Mouse (Mus musculus) left cerebral cortex, postnatal 25 days (tissue): ENCODE results near the gene Frmd4a. TPM values are rescaled to one million over a fixed set of nuclear protein-coding genes. Genes with fewer than 3 reads are reported as not detected.
A peak's percentile ranks its signal among the peaks of the same experiment; 100 is the strongest.

Experiments
- DNase-seq, 2 experiments: peaks; one replicate each; pipeline ENCODE4 v3.0.0; 2022; ENCODE audit warnings: low spot score in 2 of 2, mixed read lengths in 1 of 2
- intact Hi-C: fragments of 180-260 bp; cut with DNase I; formaldehyde crosslinking; loops from one replicate; pipeline ENCODE4 v1.15.1; 2025
- total RNA-seq, 2 experiments: library from RNA; stranded (reverse); gene quantifications; 2 replicates each; pipeline ENCODE4 v1.2.3; 2021

Gene Frmd4a
- total RNA-seq, 2 experiments from 2014 or later: 59.3 to 71.4 TPM

GRCm38 (mm10) chr2:4119678-4120458 lies 102.4 kb downstream of the Frmd4a start:
- no peak for DNase-seq
- intact Hi-C loops: loop anchor here (10.0 kb wide), 1 partner anchor 305 kb away; no protein-coding TSS in a partner anchor

GRCm38 (mm10) chr2:4131216-4131615 lies 113.7 kb downstream of the Frmd4a start:
- intact Hi-C loops: no loop called here
- no peak for DNase-seq

- peak in 1 of 2 experiments; percentile 37 for DNase-seq
- intact Hi-C loops: no loop called here
These were observed 120.0 kb downstream of the Frmd4a start for GRCm38 (mm10) chr2:4137493-4137892.

GRCm38 (mm10) chr2:4142221-4142950 lies 124.9 kb downstream of the Frmd4a start:
- intact Hi-C loops: no loop called here
- no peak for DNase-seq

GRCm38 (mm10) chr2:4144424-4144823 lies 126.9 kb downstream of the Frmd4a start:
- DNase-seq: no peak
- intact Hi-C loops: no loop called here

GRCm38 (mm10) chr2:4152521-4153040 lies 135.1 kb downstream of the Frmd4a start:
- intact Hi-C loops: loop anchor here (5.0 kb wide), 2 partner anchors 90 to 115 kb away; no protein-coding TSS in a partner anchor

GRCm38 (mm10) chr2:4153131-4153631 lies 135.7 kb downstream of the Frmd4a start:
- DNase-seq: peak; percentile 50 to 73
- intact Hi-C loops: loop anchor here (5.0 kb wide), 2 partner anchors 91 to 116 kb away; no protein-coding TSS in a partner anchor

More at GRCm38 (mm10) chr2:4152521-4153040, 135.1 kb downstream of the Frmd4a start:
- DNase-seq: peak; percentile 22 to 28

GRCm38 (mm10) chr2:4154036-4154653 lies 136.6 kb downstream of the Frmd4a start:
- intact Hi-C loops: loop anchor here (5.0 kb wide), 2 partner anchors 92 to 117 kb away; no protein-coding TSS in a partner anchor
- DNase-seq: no peak

GRCm38 (mm10) chr2:4154654-4155047 lies 137.1 kb downstream of the Frmd4a start:
- no peak for DNase-seq
- intact Hi-C loops: loop anchor here (5.0 kb wide), 2 partner anchors 92 to 117 kb away; no protein-coding TSS in a partner anchor

- intact Hi-C loops: no loop called here
- no peak for DNase-seq
These were observed 137.9 kb downstream of the Frmd4a start for GRCm38 (mm10) chr2:4155406-4155805.

- intact Hi-C loops: no loop called here
- no peak for DNase-seq
These were observed 139.0 kb downstream of the Frmd4a start for GRCm38 (mm10) chr2:4156511-4156910.

GRCm38 (mm10) chr2:4157396-4157795 lies 139.9 kb downstream of the Frmd4a start:
- DNase-seq: no peak
- intact Hi-C loops: no loop called here

- intact Hi-C loops: no loop called here
- DNase-seq: no peak
These were observed 142.2 kb downstream of the Frmd4a start for GRCm38 (mm10) chr2:4159574-4160203.

- no peak for DNase-seq
- intact Hi-C loops: no loop called here
These were observed 148.7 kb downstream of the Frmd4a start for GRCm38 (mm10) chr2:4166191-4166590.

GRCm38 (mm10) chr2:4167131-4167530 lies 149.6 kb downstream of the Frmd4a start:
- no peak for DNase-seq
- intact Hi-C loops: no loop called here

- intact Hi-C loops: no loop called here
- no peak for DNase-seq
These were observed 152.2 kb downstream of the Frmd4a start for GRCm38 (mm10) chr2:4169726-4170125.

- intact Hi-C loops: no loop called here
- no peak for DNase-seq
These were observed 152.7 kb downstream of the Frmd4a start for GRCm38 (mm10) chr2:4170189-4170588.

GRCm38 (mm10) chr2:4184991-4185390 lies 167.5 kb downstream of the Frmd4a start:
- no peak for DNase-seq
- intact Hi-C loops: no loop called here

- peak in 1 of 2 experiments; percentile 33 for DNase-seq
- intact Hi-C loops: no loop called here
These were observed 170.0 kb downstream of the Frmd4a start for GRCm38 (mm10) chr2:4187521-4187920.
